Mouse (Mus musculus) heart, postnatal 0 days (tissue): ENCODE data around the gene Dnm2.
A peak's percentile ranks its signal among the peaks of the same experiment; 100 is the strongest.

Source experiments
- CTCF ChIP-seq: IDR thresholded peaks from 2 replicates; pipeline ENCODE4 v1.5.1; 2016; ENCODE audit warnings: antibody characterized with exemption, control low read depth, low read depth
- EP300 ChIP-seq: IDR thresholded peaks from 2 replicates; pipeline ENCODE4 v1.6.1; 2016; ENCODE audit warnings: antibody characterized with exemption, low read depth

DNA sequence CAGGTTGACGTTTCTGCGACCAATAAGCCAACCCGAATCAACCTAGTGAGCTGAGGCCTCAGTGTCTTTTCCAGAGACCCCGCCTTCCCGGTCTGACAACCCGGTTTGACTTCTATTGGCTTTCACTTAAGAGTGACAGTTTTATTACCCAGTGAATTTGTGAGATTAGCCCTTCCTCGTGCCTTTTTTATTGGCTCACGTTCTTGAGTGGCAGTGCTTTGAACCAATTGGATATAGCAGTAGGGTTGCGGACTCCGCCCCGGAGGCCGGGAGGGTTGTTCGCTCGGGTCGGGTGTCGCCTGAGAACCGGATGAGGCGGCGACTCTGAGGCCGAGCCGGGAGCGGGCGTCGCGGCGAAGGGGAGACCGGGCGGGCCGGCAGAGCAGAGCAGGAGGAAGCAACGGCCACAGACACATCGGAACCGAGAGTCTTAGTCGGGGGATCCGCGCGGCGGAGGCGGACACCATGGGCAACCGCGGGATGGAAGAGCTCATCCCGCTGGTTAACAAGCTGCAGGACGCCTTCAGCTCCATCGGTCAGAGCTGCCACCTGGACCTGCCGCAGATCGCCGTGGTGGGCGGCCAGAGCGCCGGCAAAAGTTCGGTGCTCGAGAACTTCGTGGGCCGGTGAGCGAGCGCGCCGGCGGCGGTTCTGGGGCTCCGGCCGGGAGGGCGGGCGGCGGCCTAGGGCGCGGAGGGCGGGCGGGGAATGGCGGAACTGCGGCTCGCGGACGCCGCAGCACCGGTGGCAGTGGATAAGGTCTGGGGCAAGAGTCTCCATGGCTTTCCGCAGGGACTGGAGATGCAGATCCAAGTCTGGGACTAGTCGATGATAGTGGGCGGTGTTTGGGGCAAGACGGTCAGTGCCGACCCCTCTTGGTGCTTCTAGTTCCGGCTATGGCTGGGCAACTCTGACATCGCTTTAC lies at the start of gene Dnm2:
- TF ChIP-seq CTCF (no peak), EP300 (peak; percentile 98)
